Mouse (Mus musculus): Measurements from ENCODE around the gene Zscan5b. TPM values are rescaled to one million over a fixed set of nuclear protein-coding genes. Genes with fewer than 3 reads are reported as not detected.

Gene Zscan5b
- not detected in 2 replicates for total RNA-seq (2023)

GRCm38 (mm10) chr7:6221978-6222377 is at the start of gene Zscan5b:
TSS of gene Zscan5b (plus strand) at chr7:6222278.

DNA sequence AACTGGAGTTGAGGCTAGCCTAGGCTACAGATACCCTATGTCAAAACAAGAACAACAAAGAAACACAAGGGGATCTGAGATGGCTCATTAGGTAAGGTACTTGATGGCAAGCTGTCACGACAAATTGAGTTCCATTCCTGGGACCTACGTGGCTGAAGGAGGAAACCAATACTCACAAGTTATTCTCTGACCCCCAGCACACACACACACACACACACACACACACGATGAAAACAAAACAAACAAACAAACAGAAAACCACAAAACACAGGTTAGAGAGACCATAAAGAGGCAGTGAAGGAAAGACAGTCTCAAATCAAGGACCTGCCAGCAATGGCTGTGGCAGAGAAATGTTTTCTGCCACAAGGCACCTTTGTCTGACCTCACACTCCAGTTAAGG is 25.3 kb upstream of the Zscan5b start, which contains the start of gene Galp:
Gene Galp (plus strand): TSS at position 301 of the 400 bp plus-strand sequence.

DNA sequence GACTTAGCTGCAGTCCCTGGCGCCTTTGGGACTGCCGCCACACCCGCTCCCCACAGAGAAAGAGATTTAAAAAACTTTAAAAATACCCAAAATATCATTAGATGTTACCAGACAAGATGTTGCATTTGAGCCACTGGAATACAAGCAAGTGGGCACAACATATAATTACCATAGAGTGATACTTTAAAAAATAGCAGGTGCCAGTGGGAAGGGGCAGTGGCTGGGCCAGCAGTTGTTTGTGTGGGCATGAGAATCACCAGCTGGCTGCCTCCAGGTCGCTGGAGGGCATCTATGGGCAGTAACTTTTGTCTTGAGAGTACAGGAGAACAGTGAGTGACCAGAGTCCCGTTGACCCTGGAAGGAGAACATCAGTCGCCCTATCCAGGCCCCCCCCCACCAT is 30.3 kb downstream of the Zscan5b start, which contains the start of gene Epp13:
Gene Epp13 (plus strand): TSS at position 301 of the 400 bp plus-strand sequence.

GRCm38 (mm10) chr7:6285842-6286705 is 64.0 kb downstream of the Zscan5b start, which contains the start of gene Zfp667:
TSS of gene Zfp667 (plus strand) at chr7:6286579.

Other genes starting within 250 kb of the Zscan5b start
- gene Vmn1r65, start 211.3 kb upstream of the Zscan5b start, total RNA-seq (2023): not detected in 2 replicates
- gene Nlrp4c, start 177.1 kb upstream of the Zscan5b start, total RNA-seq (2023): not detected in 2 replicates
- gene Zfp787, start 66.3 kb upstream of the Zscan5b start, total RNA-seq (2023): 36.8 and 42.4 TPM in 2 replicates
- 3.5 and 4.4 TPM in 2 replicates for gene Zfp444, start 50.1 kb upstream of the Zscan5b start, total RNA-seq (2023)
- not detected in 2 replicates for gene Galp, start 25.2 kb upstream of the Zscan5b start, total RNA-seq (2023)
- not detected in 2 replicates for gene Epp13, start 30.4 kb downstream of the Zscan5b start, total RNA-seq (2023)
- gene Zfp667, start 64.3 kb downstream of the Zscan5b start, total RNA-seq (2023): 0.16 and 0.34 TPM in 2 replicates
- 1.1 TPM in 1 of 2 replicates, not detected in the other for gene Zfp583, start 109.0 kb downstream of the Zscan5b start, total RNA-seq (2023)
- not detected in 2 replicates for gene Gm3854, start 121.5 kb downstream of the Zscan5b start, total RNA-seq (2023)
- gene Zfp78, start 141.0 kb downstream of the Zscan5b start, total RNA-seq (2023): 0.52 and 0.69 TPM in 2 replicates
- 1.8 and 2.3 TPM in 2 replicates for gene Zfp28, start 161.0 kb downstream of the Zscan5b start, total RNA-seq (2023)
- not detected in 2 replicates for gene Smim17, start 176.4 kb downstream of the Zscan5b start, total RNA-seq (2023)
- 0.09 TPM in 1 of 2 replicates, not detected in the other for gene Gm20715, start 188.0 kb downstream of the Zscan5b start, total RNA-seq (2023)
- not detected in 2 replicates for gene Olfr1344, start 216.4 kb downstream of the Zscan5b start, total RNA-seq (2023)
- not detected in 2 replicates for gene Olfr1336, start 233.9 kb downstream of the Zscan5b start, total RNA-seq (2023)
- not detected in 2 replicates for gene Olfr1346, start 244.8 kb downstream of the Zscan5b start, total RNA-seq (2023)